Mouse (Mus musculus): ENCODE results near the gene Calcoco2. TPM values are rescaled to one million over a fixed set of nuclear protein-coding genes. Genes with fewer than 3 reads are reported as not detected.

Gene Calcoco2
- total and polyA plus RNA-seq, 3 experiments, result not detected

- Histone ChIP-seq H3K4me3 (ENCODE audit: control insufficient read depth in 1 of 2, insufficient read depth in 1 of 2, low read depth in 2 of 2, low read length in 2 of 2) (no peak overlapping the region), H3K9ac (ENCODE audit: control insufficient read depth, low read depth, low read length, poor library complexity, severe bottlenecking) (no peak overlapping the region; the same call in 1 of the 2 replicates), H3K79me2 (ENCODE audit: control insufficient read depth, insufficient read depth, low read length, poor library complexity) (no peaks in the 10 kb centered on the region), H3K27me3 (ENCODE audit: control insufficient read depth in 1 of 2, insufficient read depth in 2 of 2, low read length in 2 of 2) (no peaks in the 10 kb centered on the region), H3K4me1 (ENCODE audit: control insufficient read depth in 1 of 2, insufficient read depth in 2 of 2, low read length in 2 of 2) (peaks cover 5 to 9% of the 10 kb centered on the region in 2 experiments; a peak in 3 of 4 replicates), H3K9me3 (replicated peaks; ENCODE audit: insufficient read depth, low read length) (no peaks in the 10 kb centered on the region), H3K36me3 (ENCODE audit: control insufficient read depth in 1 of 2, insufficient read depth in 2 of 2, low read length in 2 of 2) (peaks cover 16 to 53% of the 10 kb centered on the region in 2 experiments), H3K27ac (ENCODE audit: control insufficient read depth, low read depth, low read length) (no peak overlapping the region)
- DNase-seq (ENCODE audit: low read depth, low spot score), result peak; percentile 34
- no peak for TF ChIP-seq MYC (IDR thresholded peaks at IDR 0.05; ENCODE audit: low read depth, low read length)
- peak; percentile 62; the same call in 1 of the 2 replicates for TF ChIP-seq MAFK (IDR thresholded peaks at IDR 0.05; ENCODE audit: borderline replicate concordance, low read depth, low read length)
Measured at GRCm38 (mm10) chr11:96050854-96051253, 60.9 kb downstream of the Calcoco2 start.

- H3K9ac ChIP-seq (ENCODE audit: control insufficient read depth, low read depth, low read length, poor library complexity, severe bottlenecking), result no peak overlapping the region
- H3K4me1 ChIP-seq (ENCODE audit: control insufficient read depth in 1 of 2, insufficient read depth in 2 of 2, low read length in 2 of 2), result peaks cover 5 to 9% of the 10 kb centered on the region in 2 experiments; a peak in 3 of 4 replicates
- H3K36me3 ChIP-seq (ENCODE audit: control insufficient read depth in 1 of 2, insufficient read depth in 2 of 2, low read length in 2 of 2), result peaks cover 18 to 50% of the 10 kb centered on the region in 2 experiments
- no peaks in the 10 kb centered on the region for H3K79me2 ChIP-seq (ENCODE audit: control insufficient read depth, insufficient read depth, low read length, poor library complexity)
- TF ChIP-seq ZMIZ1 (IDR thresholded peaks at IDR 0.05; ENCODE audit: low read depth, low read length) (no peak), USF2 (IDR thresholded peaks at IDR 0.05; ENCODE audit: borderline replicate concordance in 1 of 2, insufficient read depth in 1 of 2, low read depth in 1 of 2, low read length in 2 of 2) (no peak)
- no peaks in the 10 kb centered on the region for H3K9me3 ChIP-seq (replicated peaks; ENCODE audit: insufficient read depth, low read length)
- no peak for DNase-seq (ENCODE audit: low read depth, low spot score)
- H3K27me3 ChIP-seq (ENCODE audit: control insufficient read depth in 1 of 2, insufficient read depth in 2 of 2, low read length in 2 of 2), result no peaks in the 10 kb centered on the region
- H3K4me3 ChIP-seq (ENCODE audit: control insufficient read depth in 1 of 2, insufficient read depth in 1 of 2, low read depth in 2 of 2, low read length in 2 of 2), result no peak overlapping the region
- no peak overlapping the region for H3K27ac ChIP-seq (ENCODE audit: control insufficient read depth, low read depth, low read length)
Measured at GRCm38 (mm10) chr11:96049939-96050338, 61.8 kb downstream of the Calcoco2 start.

Other genes with a start within 250 kb of the Calcoco2 start
- 0.15 and 0.16 TPM in 2 replicates for gene B4galnt2, start 197.1 kb downstream of the Calcoco2 start, total RNA-seq (2012; rRNA removed)
- gene B4galnt2, start 197.1 kb downstream of the Calcoco2 start, polyA plus RNA-seq (2012; ENCODE audit: insufficient read depth in 1 of 2, insufficient read length in 2 of 2, low read depth in 1 of 2, low replicate concordance in 2 of 2, missing spikeins in 1 of 2), result 1 to 10 TPM in 1 of 2 experiments, not detected in 1; 4.5 TPM
- 0.03 and 0.15 TPM in 2 replicates for gene Igf2bp1, start 106.0 kb downstream of the Calcoco2 start, total RNA-seq (2012; rRNA removed)
- not detected for gene Igf2bp1, start 106.0 kb downstream of the Calcoco2 start, polyA plus RNA-seq (2012; ENCODE audit: insufficient read depth in 1 of 2, insufficient read length in 2 of 2, low read depth in 1 of 2, low replicate concordance in 2 of 2, missing spikeins in 1 of 2)
- 3.8 and 5.0 TPM in 2 replicates for gene Gip, start 87.4 kb downstream of the Calcoco2 start, total RNA-seq (2012; rRNA removed)
- 1 to 10 TPM in 1 of 2 experiments, not detected in 1; 7.0 TPM for gene Gip, start 87.4 kb downstream of the Calcoco2 start, polyA plus RNA-seq (2012; ENCODE audit: insufficient read depth in 1 of 2, insufficient read length in 2 of 2, low read depth in 1 of 2, low replicate concordance in 2 of 2, missing spikeins in 1 of 2)
- 135 and 137 TPM in 2 replicates for gene Snf8, start 77.1 kb downstream of the Calcoco2 start, total RNA-seq (2012; rRNA removed)
- gene Snf8, start 77.1 kb downstream of the Calcoco2 start, polyA plus RNA-seq (2012; ENCODE audit: insufficient read depth in 1 of 2, insufficient read length in 2 of 2, low read depth in 1 of 2, low replicate concordance in 2 of 2, missing spikeins in 1 of 2), result 100 to 1,000 TPM in 1 of 2 experiments, not detected in 1; 183 TPM
- gene Ube2z, start 46.6 kb downstream of the Calcoco2 start, total RNA-seq (2012; rRNA removed), result 55.3 and 56.8 TPM in 2 replicates
- 10 to 100 TPM in 1 of 2 experiments, not detected in 1; 58.5 TPM for gene Ube2z, start 46.6 kb downstream of the Calcoco2 start, polyA plus RNA-seq (2012; ENCODE audit: insufficient read depth in 1 of 2, insufficient read length in 2 of 2, low read depth in 1 of 2, low replicate concordance in 2 of 2, missing spikeins in 1 of 2)
- 1,306 and 1,519 TPM in 2 replicates for gene Atp5g1, start 36.3 kb downstream of the Calcoco2 start, total RNA-seq (2012; rRNA removed)
- 1,000 to 10,000 TPM in 1 of 2 experiments, not detected in 1; 1,694 TPM for gene Atp5g1, start 36.3 kb downstream of the Calcoco2 start, polyA plus RNA-seq (2012; ENCODE audit: insufficient read depth in 1 of 2, insufficient read length in 2 of 2, low read depth in 1 of 2, low replicate concordance in 2 of 2, missing spikeins in 1 of 2)
- not detected in 2 replicates for gene Ttll6, start 21.8 kb upstream of the Calcoco2 start, total RNA-seq (2012; rRNA removed)
- gene Ttll6, start 21.8 kb upstream of the Calcoco2 start, polyA plus RNA-seq (2012; ENCODE audit: insufficient read depth in 1 of 2, insufficient read length in 2 of 2, low read depth in 1 of 2, low replicate concordance in 2 of 2, missing spikeins in 1 of 2), result under 1 TPM in 1 of 2 experiments, not detected in 1; 0.03 TPM
- 12.1 and 13.8 TPM in 2 replicates for gene Hoxb13, start 82.4 kb upstream of the Calcoco2 start, total RNA-seq (2012; rRNA removed)
- 10 to 100 TPM in 1 of 2 experiments, not detected in 1; 16.7 TPM for gene Hoxb13, start 82.4 kb upstream of the Calcoco2 start, polyA plus RNA-seq (2012; ENCODE audit: insufficient read depth in 1 of 2, insufficient read length in 2 of 2, low read depth in 1 of 2, low replicate concordance in 2 of 2, missing spikeins in 1 of 2)
- gene Hoxb9, start 159.5 kb upstream of the Calcoco2 start, total RNA-seq (2012; rRNA removed), result not detected in 2 replicates
- not detected for gene Hoxb9, start 159.5 kb upstream of the Calcoco2 start, polyA plus RNA-seq (2012; ENCODE audit: insufficient read depth in 1 of 2, insufficient read length in 2 of 2, low read depth in 1 of 2, low replicate concordance in 2 of 2, missing spikeins in 1 of 2)
- gene Hoxb8, start 169.9 kb upstream of the Calcoco2 start, total RNA-seq (2012; rRNA removed), result not detected in 2 replicates
- gene Hoxb8, start 169.9 kb upstream of the Calcoco2 start, polyA plus RNA-seq (2012; ENCODE audit: insufficient read depth in 1 of 2, insufficient read length in 2 of 2, low read depth in 1 of 2, low replicate concordance in 2 of 2, missing spikeins in 1 of 2), result not detected
- not detected in 2 replicates for gene Hoxb7, start 174.7 kb upstream of the Calcoco2 start, total RNA-seq (2012; rRNA removed)
- gene Hoxb7, start 174.7 kb upstream of the Calcoco2 start, polyA plus RNA-seq (2012; ENCODE audit: insufficient read depth in 1 of 2, insufficient read length in 2 of 2, low read depth in 1 of 2, low replicate concordance in 2 of 2, missing spikeins in 1 of 2), result not detected
- not detected in 2 replicates for gene Hoxb6, start 180.5 kb upstream of the Calcoco2 start, total RNA-seq (2012; rRNA removed)
- gene Hoxb6, start 180.5 kb upstream of the Calcoco2 start, polyA plus RNA-seq (2012; ENCODE audit: insufficient read depth in 1 of 2, insufficient read length in 2 of 2, low read depth in 1 of 2, low replicate concordance in 2 of 2, missing spikeins in 1 of 2), result not detected
- not detected in 2 replicates for gene Hoxb5, start 191.4 kb upstream of the Calcoco2 start, total RNA-seq (2012; rRNA removed)
- not detected for gene Hoxb5, start 191.4 kb upstream of the Calcoco2 start, polyA plus RNA-seq (2012; ENCODE audit: insufficient read depth in 1 of 2, insufficient read length in 2 of 2, low read depth in 1 of 2, low replicate concordance in 2 of 2, missing spikeins in 1 of 2)
- gene Hoxb4, start 206.3 kb upstream of the Calcoco2 start, total RNA-seq (2012; rRNA removed), result not detected in 2 replicates
- not detected for gene Hoxb4, start 206.3 kb upstream of the Calcoco2 start, polyA plus RNA-seq (2012; ENCODE audit: insufficient read depth in 1 of 2, insufficient read length in 2 of 2, low read depth in 1 of 2, low replicate concordance in 2 of 2, missing spikeins in 1 of 2)
- gene Hoxb3, start 211.4 kb upstream of the Calcoco2 start, total RNA-seq (2012; rRNA removed), result not detected in 2 replicates
- gene Hoxb3, start 211.4 kb upstream of the Calcoco2 start, polyA plus RNA-seq (2012; ENCODE audit: insufficient read depth in 1 of 2, insufficient read length in 2 of 2, low read depth in 1 of 2, low replicate concordance in 2 of 2, missing spikeins in 1 of 2), result not detected
- not detected in 2 replicates for gene Hoxb2, start 238.6 kb upstream of the Calcoco2 start, total RNA-seq (2012; rRNA removed)
- not detected for gene Hoxb2, start 238.6 kb upstream of the Calcoco2 start, polyA plus RNA-seq (2012; ENCODE audit: insufficient read depth in 1 of 2, insufficient read length in 2 of 2, low read depth in 1 of 2, low replicate concordance in 2 of 2, missing spikeins in 1 of 2)